Mouse (Mus musculus): Measurements from ENCODE around the gene Mrpl40.

The Mrpl40 gene

GRCm38 (mm10) chr16:18829102-18829501, 47.6 kb downstream of the Mrpl40 start:
- no peak for DNase-seq (ENCODE audit: low read depth in 1 of 2, low spot score in 2 of 2)

- DNase-seq (ENCODE audit: low read depth in 1 of 2, low spot score in 2 of 2), result no peak
These were observed 48.0 kb downstream of the Mrpl40 start for GRCm38 (mm10) chr16:18828630-18829029.

GRCm38 (mm10) chr16:18822925-18823324, 53.7 kb downstream of the Mrpl40 start:
- no peak for DNase-seq (ENCODE audit: low read depth in 1 of 2, low spot score in 2 of 2)

- DNase-seq (ENCODE audit: low read depth in 1 of 2, low spot score in 2 of 2), result no peak
These were observed 54.3 kb downstream of the Mrpl40 start for GRCm38 (mm10) chr16:18822356-18822755.
